Mouse (Mus musculus) neutrophil, adult 5-6 weeks (primary cell): ENCODE measurements at regions not wholly inside any gene's neighbourhood (a gene's known extent, or its start where the extent isn't known, plus 50 kb on each side); places are given as distances from the start of the nearest gene placed in this dataset.

ENCODE experiments used
- ATAC-seq: fragments of 151-379, 151-347 bp; 2 replicates; pipeline ENCODE4 v1.8.0; 2017; ENCODE audit warnings: mild to moderate bottlenecking, moderate TSS enrichment; ENCODE audit not compliant: insufficient number of reproducible peaks, poor library complexity, low FRiP score, severe bottlenecking; ENCODE audit errors: extremely low read depth

DNA sequence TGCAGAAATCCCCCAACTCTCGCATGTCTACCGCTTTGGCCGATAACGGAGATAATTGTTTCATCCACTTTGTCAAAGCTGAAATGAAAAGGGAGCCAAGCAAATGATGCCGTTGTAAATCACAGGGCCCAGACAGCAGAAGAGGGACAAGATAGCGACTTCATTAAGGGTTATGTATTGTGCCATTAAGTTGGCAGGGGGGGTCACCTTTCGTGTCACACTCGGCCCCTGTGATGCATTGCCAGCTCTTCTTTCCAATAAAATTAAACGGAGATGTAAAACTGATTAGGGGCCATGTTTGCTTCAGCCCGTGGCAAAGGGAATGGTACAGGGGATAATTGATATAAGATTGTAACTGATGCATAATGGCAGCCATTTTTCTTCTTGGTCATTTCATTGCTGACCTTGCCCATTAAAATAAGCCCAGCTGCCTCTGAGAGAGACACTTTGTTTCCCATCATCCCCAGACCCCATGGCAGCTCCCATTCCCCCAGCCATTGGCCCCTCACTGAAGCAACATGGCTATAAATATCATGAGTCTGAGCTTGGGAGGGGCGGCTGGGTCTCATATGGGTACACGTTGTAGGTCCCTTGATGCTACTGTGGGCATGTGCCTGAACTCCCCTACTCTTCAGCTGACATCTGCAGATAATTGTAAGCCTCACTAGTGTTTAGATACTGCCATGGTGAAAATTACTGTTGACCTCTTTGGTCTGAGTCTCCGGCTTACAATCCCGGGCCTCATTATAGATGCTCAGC lies 313.0 kb downstream of the Gm45692 start:
- ATAC-seq = no peak

DNA sequence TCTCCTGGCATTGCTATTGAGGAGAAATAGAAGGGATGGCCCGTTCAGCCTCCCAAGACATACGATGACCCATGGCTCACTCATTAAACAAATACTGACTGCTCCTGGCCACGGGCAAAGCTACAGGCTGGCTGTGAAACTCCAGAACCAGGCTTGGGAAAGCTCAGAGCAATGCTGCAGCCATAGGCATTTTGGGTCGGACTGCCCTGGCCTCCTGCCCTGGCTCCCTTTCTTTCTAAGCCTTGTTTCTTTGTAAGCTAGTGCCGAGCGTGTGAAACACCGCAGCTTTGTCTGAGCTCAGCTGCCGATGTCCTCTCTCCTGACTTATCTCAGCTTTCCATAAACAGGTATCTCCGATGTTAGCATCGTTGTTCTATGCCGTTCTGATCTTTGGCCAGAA lies 316.9 kb downstream of the Gm45692 start:
- no peak for ATAC-seq

DNA sequence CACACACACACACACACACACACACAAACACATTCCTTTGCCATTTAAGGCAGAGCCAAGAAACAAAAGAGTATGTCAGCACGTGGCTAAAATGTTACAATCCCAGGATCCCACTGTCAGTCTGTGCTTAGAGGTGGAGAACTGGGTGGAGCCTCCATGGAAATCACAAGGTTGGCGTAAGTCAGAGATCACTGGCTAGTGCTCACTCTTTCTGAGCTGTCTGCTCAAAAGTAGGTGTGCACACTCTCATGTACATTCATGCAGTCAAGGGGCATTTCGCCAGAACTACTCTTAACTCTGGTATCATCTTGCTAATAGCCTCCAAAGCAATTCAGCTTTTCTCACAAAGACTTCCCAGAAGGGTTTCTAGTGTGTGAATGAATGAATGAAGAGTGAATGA lies 318.2 kb downstream of the Gm45692 start:
- ATAC-seq = no peak

- ATAC-seq = no peak
Measured at GRCm38 (mm10) chr8:26438246-26438862, 319.0 kb downstream of the Gm45692 start.

DNA sequence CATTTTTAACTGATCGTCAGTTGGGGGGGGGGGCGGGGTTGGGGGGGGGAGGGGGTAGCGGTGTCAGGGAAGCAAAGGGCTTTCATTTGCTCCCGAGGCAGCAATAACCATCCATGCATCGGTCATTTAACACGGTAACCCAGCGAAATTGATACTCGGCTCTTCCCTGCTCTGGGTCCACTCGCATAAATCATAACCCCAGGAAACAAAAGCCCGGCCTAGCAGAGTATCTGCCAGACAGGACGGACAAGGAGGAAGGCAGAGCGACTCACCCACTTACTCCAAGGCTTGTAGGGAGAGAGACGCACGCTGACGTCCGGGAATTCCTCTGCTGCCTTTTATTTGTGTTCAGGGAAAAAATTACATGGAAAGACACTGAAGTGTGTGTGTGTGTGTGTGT lies 319.5 kb downstream of the Gm45692 start:
- ATAC-seq = no peak

DNA sequence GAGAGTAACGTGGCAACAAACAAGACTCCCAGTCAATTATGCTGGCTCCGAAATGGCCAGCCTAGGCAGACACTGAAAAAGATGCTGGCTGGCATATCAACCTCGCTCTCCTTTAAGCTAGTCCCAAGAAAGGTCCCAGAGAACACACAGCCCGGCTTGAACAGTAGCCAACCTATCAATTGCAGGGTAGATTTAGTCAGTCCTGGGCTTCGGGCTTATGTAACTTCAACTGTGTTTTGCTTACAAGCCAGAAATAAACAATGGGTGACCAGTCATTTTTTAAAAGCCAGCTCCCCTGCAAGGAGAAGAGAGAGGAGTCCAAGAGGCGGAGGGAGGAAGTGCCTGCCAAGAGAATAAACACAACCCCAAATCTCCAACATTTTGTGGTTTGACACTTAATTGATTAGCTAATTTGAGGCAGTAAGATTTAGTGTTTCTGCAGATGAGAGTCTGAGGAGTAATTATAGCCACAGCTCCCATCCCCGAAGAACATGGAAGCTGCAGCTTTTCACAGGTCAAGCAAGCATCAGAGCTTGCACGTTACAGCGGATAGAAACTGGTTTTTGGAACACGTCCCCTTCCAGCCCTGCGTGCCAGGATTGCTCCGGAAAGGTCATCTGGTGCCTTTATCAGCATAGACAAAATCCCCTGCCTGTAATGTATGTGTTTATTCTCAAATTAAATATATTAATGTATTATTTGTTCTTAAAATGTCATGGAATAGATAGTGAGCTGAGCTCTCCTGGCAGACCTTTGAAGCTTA lies 322.1 kb downstream of the Gm45692 start:
- no peak for ATAC-seq

DNA sequence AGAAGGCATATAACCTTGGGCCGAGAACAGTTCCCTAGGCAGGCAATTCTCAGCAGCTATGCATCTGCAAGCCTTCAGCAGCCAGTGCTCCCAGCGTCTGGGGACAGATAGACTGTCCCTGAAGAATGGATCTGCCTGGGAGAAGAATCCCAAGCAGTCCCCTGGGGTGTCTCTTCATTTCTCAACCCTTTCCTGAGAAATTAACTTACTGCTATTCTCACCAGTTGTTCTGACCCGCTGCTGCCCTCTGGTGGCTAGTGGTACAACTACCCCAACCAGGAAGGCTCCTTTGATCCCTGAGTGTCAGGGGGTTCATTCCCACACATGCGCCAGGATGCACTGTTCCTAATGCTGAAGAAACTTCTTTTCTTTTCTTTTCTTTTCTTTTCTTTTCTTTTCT lies 323.7 kb downstream of the Gm45692 start:
- ATAC-seq = no peak

- ATAC-seq = no peak
Measured at GRCm38 (mm10) chr8:26443735-26444134, 324.4 kb downstream of the Gm45692 start.

GRCm38 (mm10) chr8:26445991-26446390 lies 326.7 kb downstream of the Gm45692 start:
- no peak for ATAC-seq

GRCm38 (mm10) chr8:26447886-26448640 lies 328.7 kb downstream of the Gm45692 start:
- ATAC-seq = no peak

- no peak for ATAC-seq
Measured at GRCm38 (mm10) chr8:26449291-26449690, 330.0 kb downstream of the Gm45692 start.

DNA sequence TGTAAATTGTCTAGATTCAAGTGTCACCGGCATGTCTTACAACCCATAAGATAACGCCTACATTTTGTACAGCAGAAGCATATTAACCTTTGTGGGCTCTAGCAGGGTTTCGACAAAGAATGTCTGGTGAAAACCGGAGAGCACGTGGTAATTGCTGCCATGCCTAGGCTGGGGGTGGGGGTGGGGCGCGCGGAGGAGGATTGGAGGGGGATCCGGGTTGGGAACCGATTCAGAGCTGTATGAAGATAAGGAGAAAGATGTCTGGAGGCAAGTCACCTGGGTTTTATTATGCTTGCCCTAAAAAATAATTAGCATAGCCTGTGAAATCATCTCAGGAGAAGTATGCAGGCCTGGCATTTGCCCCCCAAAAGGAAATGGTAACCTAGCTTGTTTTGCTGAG lies 331.2 kb downstream of the Gm45692 start:
- no peak for ATAC-seq

DNA sequence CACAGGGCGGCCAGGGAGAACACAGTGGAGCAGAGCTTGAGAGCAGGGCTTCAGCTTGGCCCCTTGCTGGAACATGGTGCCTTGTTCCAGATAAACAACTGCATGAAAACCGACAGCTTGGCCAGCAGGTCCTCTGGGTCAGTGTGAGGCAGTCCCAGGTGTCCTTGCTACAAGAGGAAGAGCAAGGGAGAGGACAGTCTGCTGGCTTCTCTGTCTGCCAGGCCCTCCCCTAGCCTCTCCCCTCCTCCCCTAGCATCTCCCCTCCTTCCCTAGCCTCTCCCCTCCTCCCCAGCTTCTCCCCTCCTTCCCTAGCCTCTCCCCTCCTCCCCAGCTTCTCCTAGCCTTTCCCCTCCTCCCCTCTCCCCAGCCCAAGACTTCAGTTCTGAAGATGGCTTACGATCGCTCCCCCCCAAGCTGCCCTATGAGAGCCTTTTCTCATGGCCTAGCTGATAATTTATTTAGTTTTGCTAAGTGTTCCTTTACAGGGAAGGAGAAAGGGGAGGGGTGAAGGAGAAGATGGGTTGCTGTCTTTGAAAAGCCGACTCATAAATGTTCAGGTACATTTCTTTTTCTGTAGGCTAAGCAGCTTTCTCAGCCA lies 333.7 kb downstream of the Gm45692 start:
- ATAC-seq = no peak

DNA sequence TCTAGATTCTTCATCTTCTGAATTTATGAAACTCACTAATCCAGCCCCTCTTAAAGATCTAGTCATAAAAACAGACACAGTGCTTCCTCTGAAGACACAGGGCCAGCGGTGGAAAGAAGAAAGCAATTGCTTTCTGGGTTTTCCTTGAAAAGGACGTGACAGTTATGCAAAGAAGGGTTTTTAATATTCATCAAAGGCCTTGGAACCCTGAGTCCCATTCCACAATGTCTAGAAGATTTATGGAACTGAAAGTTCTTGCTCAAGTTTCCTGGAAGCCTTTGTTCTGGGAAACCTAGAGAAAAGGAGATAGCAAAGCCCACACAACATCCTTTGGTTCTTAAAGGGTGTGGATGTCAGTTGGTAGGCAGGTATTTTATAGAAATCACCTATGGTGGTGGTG lies 346.0 kb downstream of the Gm45692 start:
- ATAC-seq = no peak

GRCm38 (mm10) chr8:26468441-26468840 lies 349.1 kb downstream of the Gm45692 start:
- no peak for ATAC-seq

DNA sequence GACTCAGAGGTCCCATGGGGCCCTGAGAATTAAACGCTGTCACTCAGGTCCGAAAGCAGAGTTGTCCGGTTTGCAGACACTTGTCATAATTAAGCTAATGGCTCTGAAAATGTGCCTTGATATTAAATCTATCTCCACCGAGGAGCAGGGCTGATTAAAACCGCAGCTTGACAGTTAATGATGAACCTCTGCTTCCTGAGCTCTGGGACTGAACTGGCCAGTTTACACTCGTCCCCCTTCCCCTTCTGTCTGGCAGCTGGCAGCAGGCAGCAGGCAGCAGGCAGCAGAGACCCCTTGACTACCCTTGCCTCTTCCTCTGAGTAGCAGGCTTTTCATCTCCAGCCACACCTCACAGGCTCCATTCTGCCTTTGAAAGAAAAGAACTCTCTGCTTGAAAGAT lies 350.4 kb downstream of the Gm45692 start:
- no peak for ATAC-seq

- no peak for ATAC-seq
Measured at GRCm38 (mm10) chr8:26471811-26472550, 352.6 kb downstream of the Gm45692 start.

GRCm38 (mm10) chr8:26484749-26485148 lies 365.4 kb downstream of the Gm45692 start:
- no peak for ATAC-seq
